Mouse (Mus musculus): ENCODE results near the gene Klhdc1.

DNA sequence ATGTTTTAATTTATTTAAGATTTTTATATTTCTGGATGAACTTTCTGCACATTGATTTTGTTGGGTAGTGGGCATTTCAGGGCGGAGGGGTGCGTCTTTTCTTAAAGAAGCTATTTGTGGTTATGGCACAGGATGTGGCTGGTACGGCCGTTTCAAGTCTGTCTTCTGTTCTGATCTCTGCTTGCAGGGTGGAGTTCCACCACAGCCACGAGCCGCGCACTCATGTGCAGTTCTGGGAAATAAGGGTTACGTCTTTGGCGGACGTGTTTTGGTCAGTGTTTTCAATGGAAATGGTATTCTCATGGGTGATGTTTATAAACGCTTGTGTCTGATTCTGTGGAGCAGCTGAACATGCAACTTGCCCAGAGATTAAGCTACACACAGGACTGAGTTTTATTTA, 16.9 kb downstream of the Klhdc1 start:
- TF ChIP-seq POLR2A (IDR thresholded peaks at IDR 0.05; ENCODE audit: insufficient read length, low read depth) = no peak
- TF ChIP-seq SRF (IDR thresholded peaks at IDR 0.05; ENCODE audit: control insufficient read depth, insufficient read length, low read depth) = no peak
- no peak for TF ChIP-seq USF1 (IDR thresholded peaks at IDR 0.05; ENCODE audit: low read depth)
- no peak for TF ChIP-seq TCF12 (IDR thresholded peaks at IDR 0.05; ENCODE audit: insufficient read depth, poor library complexity, severe bottlenecking)
- TF ChIP-seq CEBPB (IDR thresholded peaks at IDR 0.05; ENCODE audit: insufficient read depth, poor library complexity, severe bottlenecking) = no peak
- TF ChIP-seq MYOG (IDR thresholded peaks at IDR 0.05; ENCODE audit: control insufficient read depth in 1 of 3, insufficient read depth in 1 of 3, insufficient read length in 2 of 3, low read depth in 2 of 3) = no peak
- TF ChIP-seq E2F4 (IDR thresholded peaks at IDR 0.05; ENCODE audit: insufficient read depth) = no peak
- no peak for TF ChIP-seq MAX (IDR thresholded peaks at IDR 0.05; ENCODE audit: low read depth)
- no peak for TF ChIP-seq TCF3 (IDR thresholded peaks at IDR 0.05; ENCODE audit: insufficient read length, low read depth)
- TF ChIP-seq REST (IDR thresholded peaks at IDR 0.05; ENCODE audit: insufficient read depth, insufficient read length) = no peak
- TF ChIP-seq MYOD1 (IDR thresholded peaks at IDR 0.05; ENCODE audit: control insufficient read depth in 1 of 3, insufficient read length in 2 of 3, low read depth in 2 of 3) = no peak
- TF ChIP-seq POLR2AphosphoS2 (IDR thresholded peaks at IDR 0.05; ENCODE audit: insufficient read length, low read depth) = no peak

Measured in myocyte (in vitro differentiated cells).